Mouse (Mus musculus): ENCODE data around the gene Rprd2.

- TF ChIP-seq POLR2A (IDR thresholded peaks at IDR 0.05; ENCODE audit: insufficient read length, low read depth) (no peak), TCF3 (IDR thresholded peaks at IDR 0.05; ENCODE audit: insufficient read length, low read depth) (no peak), REST (IDR thresholded peaks at IDR 0.05; ENCODE audit: insufficient read depth, insufficient read length) (no peak), MYOD1 (IDR thresholded peaks at IDR 0.05; ENCODE audit: control insufficient read depth in 1 of 3, insufficient read length in 2 of 3, low read depth in 2 of 3) (no peak), MYOG (IDR thresholded peaks at IDR 0.05; ENCODE audit: control insufficient read depth in 1 of 3, insufficient read depth in 1 of 3, insufficient read length in 2 of 3, low read depth in 2 of 3) (no peak), POLR2AphosphoS2 (IDR thresholded peaks at IDR 0.05; ENCODE audit: insufficient read length, low read depth) (no peak), E2F4 (IDR thresholded peaks at IDR 0.05; ENCODE audit: insufficient read depth) (no peak)
Observed at GRCm38 (mm10) chr3:95785501-95785900, 33.2 kb downstream of the Rprd2 start.
